Mouse (Mus musculus) right cerebral cortex, postnatal 25 days (tissue): Measurements from ENCODE around the gene Lemd1.
A peak's percentile ranks its signal among the peaks of the same experiment; 100 is the strongest.
"Not testable (repeated sequence)": the region's sequence is repeated elsewhere in the genome, so short reads cannot be mapped to it uniquely, and the experiment has no call there.

Experiments
- DNase-seq: peaks from one replicate; pipeline ENCODE4 v3.0.0; 2022

Gene Lemd1

DNA sequence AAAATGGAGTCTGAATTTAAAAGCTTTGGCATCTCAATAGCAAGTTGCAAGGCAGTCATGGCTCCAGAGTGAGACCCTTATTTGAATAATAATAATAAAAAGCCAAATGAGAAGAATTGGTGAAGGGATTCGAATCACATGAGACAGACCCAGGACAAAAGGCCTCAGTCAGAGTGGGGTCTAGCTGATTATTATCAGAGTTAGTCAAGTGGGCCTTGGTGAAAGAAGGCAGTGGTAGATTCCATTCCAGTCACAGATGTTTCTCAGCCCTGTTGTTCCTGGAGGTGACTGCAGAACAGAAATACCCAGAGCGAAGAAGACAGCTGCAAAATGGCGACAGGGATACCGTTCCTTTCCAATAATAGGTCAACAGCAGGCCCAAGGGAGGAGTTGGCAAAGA, 72.4 kb downstream of the Lemd1 start:
- DNase-seq, result no peak

DNA sequence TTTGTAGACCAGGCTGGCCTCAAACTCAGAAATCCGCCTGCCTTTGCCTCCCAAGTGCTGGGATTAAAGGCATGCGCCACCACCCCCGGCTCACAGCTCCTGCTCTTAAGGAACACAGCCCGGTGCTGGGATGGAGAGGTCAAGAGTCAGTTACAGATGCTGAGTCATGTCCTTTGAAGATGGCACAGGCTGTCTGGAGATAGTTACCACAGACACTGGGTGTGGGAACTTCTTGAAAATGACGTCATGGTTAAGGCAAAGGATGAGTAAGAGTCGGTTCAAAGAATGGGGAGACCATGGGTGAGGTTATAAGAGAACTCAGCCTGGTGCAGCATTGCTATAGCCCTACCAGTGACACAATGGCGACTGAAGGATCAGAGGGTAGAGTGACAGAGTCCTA, 73.3 kb downstream of the Lemd1 start:
- no peak for DNase-seq

DNA sequence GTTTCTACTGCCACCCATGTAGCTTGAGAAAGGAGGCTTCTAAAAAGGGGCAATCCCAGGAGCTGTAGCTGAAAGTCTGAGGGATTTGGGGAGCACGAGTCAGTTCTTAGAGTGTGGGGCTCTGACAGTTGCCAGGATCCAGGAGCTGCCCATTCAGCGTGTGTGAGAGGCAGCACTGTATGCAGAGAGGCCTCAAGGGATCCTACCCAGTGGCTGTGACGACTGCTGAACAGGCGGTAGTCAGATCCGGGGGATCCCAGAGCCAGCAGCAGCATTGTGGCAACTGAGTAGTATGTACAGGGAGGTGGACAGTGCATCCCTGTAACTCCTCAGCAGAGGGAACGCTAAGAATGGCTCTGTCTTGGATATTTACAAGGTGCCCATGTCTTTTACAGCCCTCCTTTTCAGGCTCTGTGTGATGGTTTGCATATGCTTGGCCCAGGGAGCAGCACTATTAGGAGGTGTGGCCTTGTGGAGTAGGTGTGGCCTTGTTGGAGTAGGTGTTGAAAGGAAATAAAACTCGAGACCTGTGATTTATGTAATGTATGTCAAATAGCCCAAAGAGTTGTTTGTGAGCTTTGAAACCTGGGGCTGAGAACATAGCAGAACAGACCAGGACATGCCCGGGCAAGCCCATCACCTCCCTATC, 74.1 kb downstream of the Lemd1 start:
- DNase-seq, result no peak

DNA sequence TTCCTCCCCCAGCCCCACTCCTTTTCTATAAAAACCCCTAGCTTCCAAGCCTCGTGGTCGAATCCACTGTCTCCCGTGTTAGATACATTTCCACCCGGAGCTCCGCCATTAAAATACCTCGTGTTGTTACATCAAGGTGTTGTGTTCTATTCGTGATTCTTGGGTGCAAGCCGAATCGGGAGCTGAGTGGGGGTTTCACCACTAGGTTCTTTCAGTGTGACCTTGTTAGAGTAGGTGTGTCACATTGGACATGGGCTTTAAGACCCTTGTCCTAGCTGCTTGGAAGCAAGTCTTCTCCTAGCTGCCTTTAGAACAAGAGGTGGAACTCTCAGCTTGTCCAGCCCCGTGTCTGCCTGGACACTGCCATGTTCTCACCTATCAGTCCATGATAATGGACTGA, 74.7 kb downstream of the Lemd1 start:
- no peak for DNase-seq

DNA sequence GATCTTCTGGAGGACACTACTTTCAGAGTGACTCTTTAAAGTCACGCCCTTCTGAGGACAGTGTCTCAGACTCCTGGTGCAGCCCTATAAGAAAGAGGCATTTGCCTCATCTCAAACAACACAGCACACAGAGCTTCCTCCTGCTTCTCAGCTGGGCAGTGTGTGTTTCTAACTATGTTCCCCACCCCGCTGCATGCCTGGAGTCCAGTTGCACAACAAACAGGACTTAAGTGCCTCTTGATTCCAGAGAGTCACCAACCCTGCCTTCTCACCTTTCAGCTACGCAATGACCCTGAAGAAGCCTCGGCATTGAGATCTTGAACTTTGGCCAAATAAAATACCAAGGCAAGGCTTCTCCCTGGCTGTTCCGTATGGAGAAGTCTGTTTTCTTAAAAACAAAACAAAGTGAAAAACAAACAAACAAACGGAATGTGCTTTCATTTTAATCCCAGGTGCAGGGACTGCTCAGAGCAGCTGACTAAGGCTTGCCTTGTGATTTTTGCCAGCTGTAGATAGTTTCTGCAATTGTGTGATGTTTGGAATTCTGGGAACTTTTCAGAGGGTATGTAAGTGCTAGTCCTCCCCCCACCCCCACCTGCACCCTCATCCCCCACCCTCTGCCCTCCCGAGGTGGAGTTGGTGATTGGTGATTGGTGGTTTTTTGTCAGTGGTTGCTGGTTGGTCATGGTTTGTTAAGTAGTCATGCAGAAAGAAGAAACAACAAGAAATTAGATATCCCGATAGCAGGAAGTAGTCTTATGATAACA, 75.7 kb downstream of the Lemd1 start:
- DNase-seq, result no peak

DNA sequence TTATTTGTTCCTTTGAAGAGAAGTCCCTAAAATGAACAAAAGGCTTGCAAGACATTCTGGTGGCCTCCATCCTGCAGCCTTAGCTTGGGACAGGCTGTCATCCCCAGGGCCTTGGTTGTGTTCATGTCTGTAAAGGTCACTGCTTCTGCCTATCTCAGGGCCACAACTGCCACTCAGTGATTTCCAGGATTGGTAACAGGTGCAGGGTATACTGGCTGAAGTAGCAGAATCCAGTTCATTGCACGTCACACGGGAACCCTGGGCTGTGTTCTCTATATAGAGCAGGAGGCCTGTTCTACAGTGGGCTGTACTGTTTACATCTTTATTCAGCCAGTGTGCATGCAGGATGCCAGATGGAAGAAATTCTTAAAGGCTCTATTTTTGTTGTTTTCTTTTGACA, 76.7 kb downstream of the Lemd1 start:
- DNase-seq, result no peak

DNA sequence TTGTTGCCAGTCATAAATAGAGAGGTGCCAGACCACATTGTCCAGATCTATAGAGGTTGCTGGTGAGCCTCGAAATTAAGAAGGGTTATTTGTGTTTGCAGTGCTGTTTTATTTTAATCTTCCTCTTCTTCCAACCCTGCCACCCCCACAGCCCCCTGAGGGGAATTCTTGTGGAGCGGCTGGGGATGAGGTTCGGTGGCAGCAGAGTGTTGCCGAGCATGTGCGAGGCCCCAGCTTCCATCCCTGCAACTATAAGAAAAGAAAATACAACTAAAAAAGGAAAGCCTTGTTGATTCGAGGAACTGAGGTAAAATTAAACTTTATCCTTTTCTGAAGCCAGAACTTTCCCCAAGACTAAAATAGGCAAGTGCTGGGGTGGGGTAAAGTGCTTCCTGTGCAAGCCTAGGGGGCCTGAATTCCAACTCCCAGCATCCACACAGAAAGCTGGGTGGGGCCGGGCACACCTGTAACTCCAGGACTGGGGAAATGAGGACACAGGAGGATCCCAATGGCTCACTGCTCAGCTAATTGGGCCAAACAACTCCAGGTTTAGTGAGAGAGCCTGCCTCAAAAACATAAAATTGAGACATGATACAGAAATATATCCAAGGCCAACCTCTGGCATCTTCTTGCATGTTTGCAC, 77.3 kb downstream of the Lemd1 start:
- DNase-seq, result peak; percentile 25

DNA sequence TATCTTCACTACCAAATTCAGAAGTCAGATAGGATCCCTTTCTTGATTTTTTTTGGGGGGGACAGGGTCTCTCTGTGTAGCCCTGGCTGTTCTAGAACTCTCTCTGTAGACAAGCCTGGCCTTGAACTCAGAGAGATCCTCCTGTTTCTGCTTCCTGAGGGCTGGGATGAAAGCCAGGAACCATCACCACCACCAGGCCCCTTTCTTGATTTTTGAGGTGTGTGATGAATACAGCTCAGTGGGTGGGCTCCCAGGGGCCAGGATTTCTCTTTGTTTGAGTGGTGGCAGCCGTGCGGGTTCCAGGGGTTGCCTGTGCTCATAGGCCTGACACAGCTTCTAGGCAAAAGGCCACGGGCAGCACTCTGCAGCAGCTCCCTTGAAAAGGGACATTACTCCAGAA, 80.0 kb downstream of the Lemd1 start:
- DNase-seq, result no peak

DNA sequence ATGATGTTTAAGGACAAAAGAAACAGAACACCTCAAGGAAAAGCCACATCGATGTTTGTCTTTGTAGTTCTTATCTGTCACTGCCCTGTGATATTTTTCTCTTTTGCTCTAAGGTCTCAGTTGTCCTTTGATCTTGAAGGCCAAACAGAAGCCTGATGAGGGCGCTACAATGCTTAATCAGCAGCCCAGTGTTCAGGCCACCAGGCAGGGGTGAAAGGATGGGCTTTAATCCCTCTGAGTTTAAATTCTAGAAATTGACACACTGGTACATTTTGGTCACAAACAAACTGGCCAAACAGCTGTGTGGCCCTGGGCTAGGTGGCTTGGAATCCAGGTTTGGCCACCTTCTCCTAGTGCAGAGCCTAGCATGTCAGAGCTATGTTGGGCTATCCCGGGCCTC, 85.5 kb downstream of the Lemd1 start:
- no peak for DNase-seq

DNA sequence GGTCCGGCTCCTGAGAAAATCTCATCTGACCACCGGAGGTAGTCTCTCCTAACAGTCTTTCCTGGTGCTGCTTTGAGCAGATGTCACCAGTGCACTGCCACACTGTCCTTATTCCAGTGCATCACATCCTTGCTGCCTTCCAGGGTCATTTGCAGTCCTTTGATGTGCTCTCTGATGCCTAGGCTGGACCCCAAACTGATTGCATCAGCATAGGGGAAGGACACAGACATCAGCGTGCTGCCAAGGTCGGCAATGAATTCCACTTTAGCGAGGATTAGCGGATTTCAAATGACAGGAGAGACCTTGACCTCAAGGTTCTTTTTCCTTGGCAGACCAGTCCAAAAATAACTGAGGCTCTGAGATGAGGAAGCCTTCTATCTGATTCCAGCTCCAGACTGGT, 85.9 kb downstream of the Lemd1 start:
- DNase-seq, result no peak

DNA sequence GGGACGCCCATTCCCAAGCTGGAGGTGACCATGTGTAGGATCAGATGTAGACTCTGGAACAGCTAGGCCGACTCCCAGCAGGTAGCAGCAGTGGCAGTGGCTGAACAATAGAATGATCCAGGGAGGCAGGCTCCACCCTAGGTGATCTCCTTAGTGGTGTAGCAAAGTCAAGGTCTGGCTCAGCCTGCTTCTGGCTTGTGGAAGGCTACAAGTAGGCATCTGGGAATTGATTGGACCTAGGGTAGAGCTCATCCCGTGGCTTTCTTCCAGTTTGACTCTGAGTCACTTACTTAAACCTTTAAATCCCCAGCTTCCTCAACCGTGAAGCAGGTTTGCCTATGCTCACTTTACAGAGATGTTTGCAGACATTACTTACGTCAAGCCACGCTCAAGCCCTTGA, 89.4 kb downstream of the Lemd1 start:
- not testable (repeated sequence) for DNase-seq

DNA sequence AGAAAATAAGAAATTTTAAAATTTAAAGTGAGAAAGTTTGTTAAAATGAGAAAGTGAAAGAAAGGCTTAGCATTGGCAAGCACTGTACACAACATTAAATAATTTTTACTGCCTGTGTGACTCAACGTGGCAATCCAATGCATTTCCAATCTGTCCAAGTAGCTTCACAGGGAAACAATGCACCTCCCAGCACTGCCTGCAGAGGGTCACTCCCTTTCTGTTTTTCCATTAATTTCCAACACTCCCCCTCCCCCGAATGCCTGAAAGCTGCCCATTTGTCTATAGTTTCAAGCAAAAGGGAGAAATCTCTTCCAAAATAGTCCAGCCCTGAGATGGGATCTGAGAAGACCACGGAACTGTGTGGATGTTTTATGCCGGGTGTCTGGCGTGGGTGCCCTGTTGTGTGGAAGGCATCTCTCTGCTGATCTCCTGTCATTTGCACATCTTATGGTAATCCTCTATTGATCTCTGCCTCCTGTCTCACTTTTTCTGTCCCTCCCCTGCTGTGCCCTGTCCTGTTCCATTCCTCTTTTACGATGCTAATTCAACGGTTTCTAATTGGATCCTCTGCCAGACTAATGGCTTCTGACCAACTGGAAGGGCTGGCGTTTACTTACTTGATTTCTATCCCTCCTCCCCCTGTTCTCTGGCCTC, 90.4 kb downstream of the Lemd1 start:
- no peak for DNase-seq

DNA sequence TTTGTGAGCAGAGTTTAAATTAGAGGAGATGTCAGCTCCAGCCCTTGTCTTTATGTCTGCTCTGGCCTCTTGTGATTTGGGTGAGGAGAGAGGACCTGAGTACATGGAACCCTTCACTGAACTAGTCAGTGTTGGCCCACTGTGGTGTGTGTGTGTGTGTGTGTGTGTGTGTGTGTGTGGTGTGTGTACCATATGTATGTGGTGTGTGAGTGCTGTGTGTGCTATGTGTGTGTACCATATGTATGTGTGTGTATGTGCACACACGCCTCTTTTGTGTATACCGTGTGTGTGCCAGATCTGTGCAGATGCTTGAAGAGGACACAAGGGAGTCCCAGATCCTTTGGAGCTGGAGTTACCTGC, 90.9 kb downstream of the Lemd1 start:
- no peak for DNase-seq

DNA sequence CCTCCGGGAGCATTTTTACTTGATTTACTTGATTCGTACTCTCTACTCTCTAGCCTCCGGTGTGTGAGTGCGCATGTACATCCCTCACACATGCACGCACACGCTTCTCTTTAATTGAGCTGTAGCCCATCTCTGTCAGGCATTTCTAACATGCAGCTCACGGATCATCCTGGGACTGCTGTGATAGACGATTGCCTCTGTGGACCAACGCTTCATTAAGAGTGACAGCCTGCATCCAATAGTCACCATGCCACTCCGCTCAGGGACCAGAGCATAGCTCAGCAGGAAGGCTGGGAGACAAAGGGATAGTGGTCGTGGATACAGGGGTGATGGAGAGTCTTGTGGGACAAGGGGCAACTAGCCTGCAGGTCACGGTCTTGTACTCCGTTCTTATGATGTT, 91.8 kb downstream of the Lemd1 start:
- no peak for DNase-seq

DNA sequence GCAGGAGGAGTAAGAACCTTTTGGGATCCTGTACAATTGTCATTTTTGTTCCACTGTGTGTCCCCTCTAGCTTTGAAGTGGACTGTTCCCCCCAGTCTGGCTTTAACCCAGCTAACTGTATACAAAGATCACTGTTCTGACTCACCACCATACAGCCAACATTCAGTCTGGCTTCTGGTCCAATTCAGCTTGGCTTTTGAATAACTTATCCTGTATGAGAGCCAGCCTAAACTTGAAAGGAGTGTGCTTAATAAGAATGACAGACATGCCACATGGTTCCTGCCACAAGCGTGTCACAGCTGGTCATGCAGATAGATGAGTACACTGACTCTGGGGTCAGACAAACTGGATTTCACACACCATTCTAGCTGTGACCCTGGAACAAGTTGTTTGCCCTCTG, 95.5 kb downstream of the Lemd1 start:
- no peak for DNase-seq

DNA sequence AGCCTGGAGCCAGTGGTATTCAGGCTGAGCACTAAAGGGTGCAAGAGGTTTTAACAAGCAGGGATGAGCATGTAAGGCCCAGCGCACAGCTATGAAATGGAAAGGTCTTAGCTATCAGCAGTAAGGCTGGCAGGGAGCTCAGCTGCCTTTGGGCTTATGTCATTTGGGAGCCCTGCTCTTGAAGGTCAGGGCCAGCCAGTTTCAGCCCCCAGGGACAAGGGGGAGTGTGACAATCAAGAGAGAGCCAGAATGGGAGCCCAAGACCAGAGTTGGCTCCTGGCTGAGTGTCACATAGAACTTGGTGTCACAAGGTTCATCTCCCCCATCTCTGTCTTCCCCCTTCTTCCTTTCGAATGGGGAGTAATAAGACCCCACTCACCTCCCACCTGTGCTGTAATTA, 96.2 kb downstream of the Lemd1 start:
- DNase-seq, result no peak

DNA sequence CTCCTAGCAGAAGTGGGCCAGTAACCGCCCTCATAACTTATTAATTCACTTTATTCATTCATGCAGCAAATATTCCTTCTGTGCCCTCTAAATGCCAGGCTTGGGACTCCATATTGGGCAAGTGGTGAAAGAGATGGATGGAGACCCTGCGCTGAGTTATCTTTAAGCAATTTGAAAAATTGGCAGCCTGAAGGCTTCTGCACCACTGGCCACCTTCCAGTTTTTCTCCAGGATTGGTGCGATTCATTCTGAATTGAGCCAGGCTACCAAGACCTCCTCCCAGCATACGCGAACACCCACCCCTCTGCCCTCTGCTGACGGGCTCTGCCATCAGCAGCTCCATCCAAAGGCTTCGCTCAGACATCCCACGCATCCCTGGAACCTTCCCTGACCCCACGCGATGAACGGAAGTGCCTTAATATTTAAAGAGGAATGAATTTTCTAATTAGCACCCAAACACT, 96.8 kb downstream of the Lemd1 start:
- no peak for DNase-seq

DNA sequence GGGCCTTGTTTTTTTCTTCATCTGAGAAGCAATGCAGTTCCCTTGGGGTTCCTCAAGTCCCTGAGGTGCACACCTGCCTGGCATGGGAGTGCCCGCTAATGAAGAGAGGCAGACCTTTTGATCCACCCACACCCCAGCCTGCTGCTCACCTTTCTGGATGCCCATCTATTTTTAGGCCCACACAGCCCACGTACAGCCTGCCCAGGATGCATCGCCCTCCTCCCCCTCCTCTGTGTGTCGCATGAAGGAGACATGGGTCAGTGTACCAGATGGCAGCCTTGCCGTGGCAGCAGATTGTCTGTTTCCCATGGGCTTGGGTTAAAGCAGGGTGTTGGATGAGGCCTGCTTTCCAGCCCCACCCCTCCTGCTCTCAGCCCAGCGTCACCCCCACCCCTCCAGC, 98.7 kb downstream of the Lemd1 start:
- no peak for DNase-seq

DNA sequence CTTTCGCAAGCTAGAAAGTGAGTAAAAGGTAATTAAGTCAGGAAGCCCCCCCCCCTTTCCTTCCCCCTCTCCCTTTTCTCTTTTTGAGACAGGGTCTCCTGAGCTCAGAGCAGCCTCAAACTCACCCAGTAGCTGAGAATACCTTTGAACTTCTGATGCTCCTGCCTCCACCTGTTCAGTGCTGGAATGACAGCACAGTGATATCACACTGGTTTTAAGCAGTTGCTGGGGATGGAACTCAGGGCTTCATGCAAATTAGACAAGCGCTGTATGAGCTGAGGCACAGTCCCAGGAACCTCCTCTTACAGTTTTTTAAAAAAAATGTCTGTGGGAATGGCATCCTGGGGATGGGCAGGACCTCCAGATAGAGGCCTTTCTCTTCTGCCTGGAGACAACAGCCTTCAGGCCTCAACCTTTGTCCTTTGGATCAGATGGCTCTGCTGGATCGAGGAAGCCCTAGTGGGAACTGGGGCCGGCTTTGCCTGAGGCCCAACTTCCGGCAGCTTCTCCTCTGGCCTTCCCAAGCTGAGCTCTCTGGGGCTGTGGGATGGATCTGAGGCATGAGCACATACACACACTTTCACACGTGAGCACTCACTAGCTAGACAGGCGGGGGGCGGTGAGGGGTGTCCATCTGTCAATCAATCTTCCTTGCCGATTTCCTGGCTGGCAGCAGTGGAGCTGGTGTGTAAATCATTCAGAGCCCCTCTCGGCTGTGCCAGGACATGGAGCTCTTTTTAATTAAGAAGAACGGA, 99.9 kb downstream of the Lemd1 start:
- DNase-seq, result no peak

DNA sequence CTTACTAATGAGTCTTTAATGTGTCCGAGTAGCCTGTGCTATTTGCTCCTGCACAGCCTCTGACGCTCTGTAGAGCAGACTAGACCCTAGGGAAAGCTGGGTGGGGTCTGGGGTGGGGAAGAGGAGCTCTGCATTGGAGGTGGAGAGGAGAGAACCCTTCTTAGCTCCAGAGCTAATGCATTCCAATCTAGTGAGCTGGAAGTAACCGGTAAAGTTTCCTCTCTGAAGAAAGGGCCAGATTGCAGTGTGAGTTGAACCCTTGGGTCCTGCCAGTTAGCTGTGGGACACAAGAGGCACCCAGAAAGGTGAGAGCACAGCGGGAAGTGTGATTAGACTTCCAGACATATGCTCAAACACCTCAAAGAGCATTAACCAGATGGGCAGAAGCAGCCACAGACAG, 100.5 kb downstream of the Lemd1 start:
- DNase-seq, result no peak

DNA sequence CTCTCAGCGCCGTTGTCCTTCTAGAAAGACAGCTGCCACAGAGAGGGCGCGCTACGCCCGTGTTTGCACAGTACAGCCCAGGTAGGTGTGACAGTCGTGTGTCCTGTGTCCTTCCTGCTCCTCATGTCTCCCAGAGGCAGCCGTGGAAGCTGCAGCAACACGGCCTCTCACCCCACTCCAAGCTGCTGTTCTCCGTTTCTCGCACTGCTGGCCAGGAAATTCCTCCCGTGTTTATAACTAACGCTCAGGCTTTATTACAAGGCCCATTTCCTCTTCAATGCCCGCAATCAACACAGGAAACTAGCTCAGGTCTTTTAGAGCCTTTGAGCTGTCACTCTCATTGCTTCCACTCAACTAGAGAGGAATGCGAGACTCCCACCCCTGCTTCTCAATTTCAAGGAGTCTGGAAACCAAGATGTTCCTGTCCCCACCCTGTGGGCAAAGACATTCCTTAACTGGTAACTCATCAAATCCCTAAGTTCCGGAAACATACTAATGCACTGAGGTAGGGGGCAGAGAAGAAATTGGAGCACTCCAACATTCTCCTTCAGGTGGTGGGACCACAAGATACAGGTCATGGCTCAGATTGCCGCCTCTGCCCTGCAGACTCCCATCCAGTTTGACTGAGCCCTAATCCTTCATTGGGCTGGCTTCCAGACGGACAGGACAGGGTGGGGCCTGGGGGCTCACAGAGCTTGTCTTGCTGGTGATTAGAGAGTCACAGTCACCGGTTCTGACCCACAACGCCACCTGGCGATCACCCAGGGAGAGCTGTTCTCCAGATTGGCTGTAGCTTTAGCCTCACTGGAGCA, 101.3 kb downstream of the Lemd1 start:
- DNase-seq, result no peak

DNA sequence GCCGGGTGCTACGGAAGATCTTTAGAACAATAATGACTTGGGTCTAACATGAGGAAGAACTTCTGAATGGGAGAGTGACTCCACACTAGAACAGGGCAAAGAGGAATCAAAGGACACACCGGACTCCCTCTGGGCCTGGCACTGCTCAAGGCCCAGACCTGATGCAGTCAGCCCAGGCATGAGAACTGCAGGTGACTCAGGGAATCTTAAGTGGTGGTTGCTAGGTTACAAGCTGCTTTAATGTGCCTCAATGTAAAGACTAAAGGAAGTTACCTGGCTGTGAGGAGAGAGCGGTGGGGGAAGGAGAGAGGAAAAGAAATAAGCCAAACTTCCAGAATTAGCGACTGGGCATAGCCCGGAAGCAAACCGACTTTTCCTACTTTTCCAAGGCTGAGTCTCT, 104.3 kb downstream of the Lemd1 start:
- DNase-seq, result peak; percentile 15
